Mouse (Mus musculus) left cerebral cortex, adult 18-20 months (tissue): Measurements from ENCODE around the gene Daam1. TPM values are rescaled to one million over a fixed set of nuclear protein-coding genes. Genes with fewer than 3 reads are reported as not detected.

Experiments used
- DNase-seq, 2 experiments: peaks; one replicate each; pipeline ENCODE4 v3.0.0; 2021 to 2022; ENCODE audit warnings: low spot score in 2 of 2, mixed read lengths in 1 of 2
- total RNA-seq, 2 experiments: library from RNA; stranded (reverse); gene quantifications; 2 replicates each; pipeline ENCODE4 v1.2.3; 2021

Daam1 gene
- total RNA-seq, 2 experiments from 2014 or later, result 47.7 to 49.6 TPM

DNA sequence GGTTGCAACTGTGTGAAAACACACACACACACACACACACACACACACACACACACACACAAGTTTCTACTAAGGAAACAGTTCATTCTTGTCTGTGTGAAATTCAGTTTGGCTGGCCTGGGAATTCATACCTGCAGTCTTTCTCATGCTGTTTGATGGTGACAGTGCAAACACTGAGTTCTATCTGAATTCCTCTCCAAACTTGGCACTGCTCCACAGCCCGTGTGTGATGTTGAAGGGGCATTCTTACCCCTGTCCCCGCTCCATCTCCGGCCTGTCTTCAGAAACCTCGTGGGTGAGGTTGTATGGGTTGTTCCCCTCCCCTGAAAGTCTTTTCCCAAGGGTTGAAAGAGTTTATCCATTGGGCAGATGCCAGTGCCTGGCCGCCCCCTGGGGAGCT lies 28.2 kb downstream of the Daam1 start:
- DNase-seq, result no peak

DNA sequence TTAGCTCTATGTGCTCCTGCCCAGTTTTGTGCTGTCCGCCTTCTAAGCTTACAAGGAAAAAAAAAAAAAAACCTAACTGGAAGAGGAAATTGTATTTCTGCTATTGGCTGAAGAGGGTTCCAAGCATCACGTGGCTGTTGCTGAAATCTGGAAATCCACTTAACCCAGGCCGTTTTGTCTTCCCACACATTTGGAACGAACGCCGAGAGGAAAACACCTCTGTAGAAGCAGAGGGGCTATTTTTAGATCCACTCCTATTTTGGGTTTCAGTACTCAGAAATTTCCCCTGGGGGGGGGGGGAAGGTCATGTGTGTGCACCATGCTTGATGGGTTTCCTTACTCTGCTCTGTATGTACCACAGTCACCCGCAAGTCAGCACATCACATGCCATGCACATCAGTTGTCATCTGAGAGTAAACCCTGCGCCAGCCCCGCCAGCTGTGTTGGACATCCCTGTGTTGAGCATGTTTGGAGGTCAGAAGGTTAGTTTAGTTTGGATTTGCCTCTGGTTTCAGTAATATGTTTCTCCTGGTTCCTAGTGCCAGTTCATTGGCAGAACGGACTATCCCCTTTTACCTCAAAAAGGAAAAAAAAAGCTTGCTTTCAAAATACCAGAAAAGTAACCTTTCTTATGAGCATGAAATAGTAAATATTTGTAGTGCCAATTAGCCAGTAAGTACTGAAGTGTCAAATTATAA lies 33.1 kb downstream of the Daam1 start:
- DNase-seq, result no peak

DNA sequence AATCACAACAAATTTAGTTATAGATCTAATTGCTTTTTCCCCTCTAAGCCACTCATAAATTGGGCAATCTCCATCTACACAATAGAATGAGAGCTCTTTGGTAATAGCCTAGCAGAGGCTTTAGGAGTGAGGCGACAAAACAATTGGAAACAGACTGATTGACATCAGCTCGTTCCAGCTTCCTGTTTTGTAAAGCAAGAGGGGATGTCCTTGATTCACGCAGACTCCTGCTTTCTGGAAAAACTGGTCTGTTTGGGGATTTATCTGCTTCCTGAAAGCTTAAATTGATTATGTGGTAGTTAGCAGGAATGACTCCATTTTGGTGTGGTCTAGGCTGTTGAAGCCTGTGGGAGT lies 33.6 kb downstream of the Daam1 start:
- DNase-seq, result no peak

DNA sequence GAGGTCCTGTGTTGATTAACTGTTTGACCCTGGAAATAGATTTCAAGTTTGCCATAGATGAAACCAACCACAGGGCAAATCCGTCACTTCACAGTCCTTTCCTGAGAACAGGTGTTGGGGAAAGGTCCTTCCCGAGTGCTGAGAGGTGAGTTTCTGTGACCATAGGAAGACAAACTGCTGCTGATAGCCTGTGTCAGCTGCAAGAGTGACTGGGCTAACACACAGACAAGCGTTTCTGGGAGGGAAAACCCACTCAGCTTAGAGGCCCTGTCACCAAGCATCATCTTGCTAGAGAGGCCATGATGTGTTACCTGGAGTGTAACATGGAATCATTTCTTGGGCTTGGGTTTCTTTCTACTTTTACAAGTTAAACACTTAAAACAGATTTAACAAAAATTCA lies 35.1 kb downstream of the Daam1 start:
- no peak for DNase-seq

DNA sequence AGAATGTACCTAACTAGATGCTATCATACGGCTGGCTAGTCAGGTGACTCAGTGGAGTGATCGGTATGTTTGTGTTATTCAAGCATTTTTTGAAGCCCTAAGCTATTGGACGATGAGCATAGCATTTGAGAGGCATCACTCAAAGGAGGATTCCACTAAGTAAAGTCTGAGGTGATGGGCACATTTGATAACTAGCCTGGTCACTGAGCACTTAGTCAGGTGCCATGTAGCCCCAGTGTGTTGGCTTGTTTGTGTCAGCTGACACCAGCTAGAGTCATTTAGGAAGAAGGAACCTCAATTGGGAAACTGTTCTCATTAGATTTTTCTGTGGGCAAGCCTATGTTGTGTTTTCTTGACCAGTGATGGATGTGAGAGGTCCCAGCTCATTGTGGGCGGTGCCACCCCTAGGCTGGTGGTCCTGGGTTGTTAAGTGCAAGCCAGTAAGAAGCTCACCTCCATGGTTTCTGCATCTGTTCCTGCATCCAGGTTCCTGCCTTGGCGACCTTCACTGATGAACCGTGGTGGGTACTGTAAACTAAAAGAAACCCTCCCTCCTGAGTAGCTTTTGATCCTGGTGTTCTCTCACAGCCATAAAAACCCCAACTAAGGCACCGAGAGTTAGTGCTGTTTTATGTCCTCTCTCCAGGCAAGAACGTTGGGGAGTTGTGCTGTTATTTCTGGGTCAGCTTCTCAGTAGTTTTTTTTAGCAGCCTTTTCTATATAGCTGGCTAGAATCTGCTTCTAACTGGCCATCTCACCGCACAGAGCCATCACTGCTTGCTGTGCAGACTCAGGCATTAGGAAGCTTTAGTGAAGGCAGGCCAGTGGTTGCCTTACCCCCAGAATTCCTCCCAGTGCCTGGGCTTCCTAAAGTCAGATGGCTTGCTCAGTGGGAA lies 36.7 kb downstream of the Daam1 start:
- no peak for DNase-seq

DNA sequence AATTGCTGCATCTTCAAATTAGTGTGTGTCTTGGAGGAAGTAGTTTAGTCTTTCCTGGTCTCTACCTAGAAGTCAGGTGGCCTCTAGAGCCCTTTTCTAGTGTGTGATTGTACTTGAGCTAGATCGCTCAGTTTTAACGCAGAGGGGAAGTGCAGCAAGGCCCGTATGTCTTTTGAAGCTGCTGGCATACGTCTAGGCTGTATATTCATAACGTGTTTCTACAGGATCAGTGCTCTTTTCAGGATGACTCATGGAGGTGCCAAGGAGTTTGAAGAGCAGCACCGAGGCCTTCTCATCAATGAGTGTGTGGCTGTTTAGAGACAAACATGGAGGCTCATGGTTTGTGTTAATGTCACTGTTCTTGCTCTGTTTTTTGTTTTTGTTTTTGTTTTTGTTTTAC lies 39.8 kb downstream of the Daam1 start:
- DNase-seq, result no peak

DNA sequence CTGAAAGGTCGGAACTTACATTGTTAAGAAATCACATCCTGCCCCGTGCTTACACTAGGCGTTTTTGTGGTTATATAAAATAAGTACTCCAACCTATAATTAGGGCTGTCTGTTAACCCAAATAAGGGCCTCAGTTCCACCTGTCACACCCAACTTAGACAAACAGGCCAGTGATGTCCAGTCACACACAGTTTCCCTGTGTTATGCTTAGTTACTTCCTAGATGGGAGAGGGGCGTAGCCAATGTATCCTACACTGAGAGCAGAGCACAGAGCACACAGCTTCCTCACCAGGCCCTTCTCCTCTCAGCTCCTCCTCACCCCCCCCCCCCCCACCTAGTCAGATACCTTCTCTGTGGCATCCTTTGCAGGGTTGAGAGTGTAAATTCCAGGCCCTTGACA lies 41.5 kb downstream of the Daam1 start:
- DNase-seq, result no peak

DNA sequence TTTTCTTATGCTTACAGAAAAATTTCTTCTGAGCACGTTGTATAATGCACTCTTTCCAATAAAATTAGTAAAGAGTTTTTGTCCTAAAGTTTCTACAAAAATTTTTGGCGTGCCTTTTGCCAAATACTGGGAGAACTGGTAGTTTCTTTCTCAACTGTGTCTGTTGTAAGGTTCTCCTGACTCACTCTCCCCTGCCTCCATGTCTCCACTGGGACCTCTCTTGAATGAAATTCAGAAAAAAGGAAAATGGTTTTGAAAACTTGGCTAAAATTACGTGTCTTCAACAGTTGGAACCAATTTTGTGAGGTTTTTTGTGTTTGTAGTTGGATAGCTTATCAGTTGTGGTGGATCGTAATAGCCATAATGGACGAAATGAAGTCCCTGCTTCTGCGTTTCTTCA lies 43.7 kb downstream of the Daam1 start:
- DNase-seq, result no peak

DNA sequence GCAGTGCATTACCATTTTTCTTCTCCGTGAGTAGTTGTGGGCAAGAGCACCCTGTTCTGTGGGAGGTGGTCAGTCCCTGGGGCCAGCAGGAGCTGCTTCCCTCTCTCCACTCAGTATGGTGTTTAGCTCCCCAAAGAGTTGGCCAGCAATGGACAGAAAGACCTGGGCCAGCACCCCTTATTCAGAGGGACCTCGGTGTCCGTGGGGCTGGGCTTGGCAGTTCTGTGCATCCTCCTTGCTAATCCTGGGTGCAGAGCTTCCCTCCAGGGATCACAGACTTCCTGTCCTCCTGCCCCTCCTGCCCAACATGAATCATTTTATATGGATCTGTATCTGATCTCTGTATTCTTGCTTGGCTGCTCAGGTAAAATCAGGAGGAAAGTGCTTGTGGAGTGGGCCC lies 44.1 kb downstream of the Daam1 start:
- DNase-seq, result no peak

DNA sequence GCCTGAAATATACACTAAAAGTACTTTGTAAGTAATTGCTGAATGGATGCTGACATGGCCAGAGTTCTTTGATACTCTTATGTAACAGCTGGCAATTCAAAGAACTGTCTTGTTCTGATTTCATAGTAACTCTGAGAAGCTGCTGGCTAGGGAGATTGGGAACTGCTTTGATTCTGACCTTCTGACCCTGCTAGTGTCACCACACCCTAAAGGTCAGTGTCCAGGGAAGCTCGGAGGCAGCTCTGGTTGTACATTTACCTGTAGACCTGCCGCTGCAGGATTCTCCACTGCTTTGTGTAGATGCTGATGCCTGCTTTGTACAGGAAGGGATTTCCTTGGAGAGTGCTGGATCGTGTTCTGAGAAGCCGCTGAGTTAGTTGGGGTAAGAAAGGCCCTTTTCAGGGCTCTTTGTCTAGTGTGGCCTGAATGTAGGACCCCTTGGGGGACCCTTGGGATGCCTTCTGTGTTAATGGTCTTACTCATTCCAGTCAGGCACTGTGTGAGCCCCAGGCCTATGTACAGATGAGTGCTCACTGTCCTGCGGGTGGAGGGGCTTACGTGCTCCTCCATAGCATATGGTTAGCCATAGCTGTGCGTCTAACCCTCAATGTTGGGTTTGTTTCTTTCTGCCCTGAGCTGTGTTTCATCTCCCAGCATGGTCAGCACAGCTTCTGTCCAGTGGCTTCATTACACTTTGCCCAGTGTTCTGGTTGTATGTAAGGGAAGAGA lies 45.0 kb downstream of the Daam1 start:
- no peak for DNase-seq

DNA sequence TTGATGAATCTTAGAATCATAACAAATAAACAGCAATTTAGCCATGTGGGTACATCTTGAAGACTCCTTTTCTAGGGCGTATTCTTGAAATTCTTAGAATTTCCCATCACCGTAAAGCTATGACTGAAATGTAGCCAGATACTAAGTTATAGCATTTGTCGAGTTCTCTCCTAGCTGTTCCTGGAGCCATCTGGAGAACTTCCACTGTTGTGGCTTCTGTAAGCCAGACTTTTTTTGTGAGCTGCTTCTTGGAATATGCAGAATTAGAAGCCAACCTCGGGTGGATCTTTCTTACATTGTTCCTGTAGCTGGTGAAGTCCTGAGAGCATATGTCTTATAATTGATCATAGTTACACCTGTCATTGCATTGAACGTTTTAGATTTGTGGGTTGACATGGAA lies 50.1 kb downstream of the Daam1 start:
- no peak for DNase-seq

DNA sequence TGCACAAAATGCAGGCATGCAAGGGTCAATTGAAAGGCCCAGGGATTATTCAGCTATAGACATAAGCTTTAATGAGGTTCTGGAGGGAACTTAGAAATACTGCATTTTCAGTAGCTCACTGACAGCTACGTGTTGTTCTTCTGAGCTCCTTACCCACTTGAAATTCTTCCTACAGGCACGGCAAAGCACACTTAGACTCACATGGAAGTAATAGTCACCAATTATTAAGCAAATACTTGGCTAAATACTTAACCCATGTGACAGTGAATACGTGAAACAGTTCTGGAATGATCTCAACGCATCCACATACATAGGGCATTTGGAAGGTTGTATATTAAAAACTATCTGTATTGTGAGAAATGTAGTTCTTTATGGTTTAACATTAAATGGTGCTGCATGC lies 50.6 kb downstream of the Daam1 start:
- no peak for DNase-seq

DNA sequence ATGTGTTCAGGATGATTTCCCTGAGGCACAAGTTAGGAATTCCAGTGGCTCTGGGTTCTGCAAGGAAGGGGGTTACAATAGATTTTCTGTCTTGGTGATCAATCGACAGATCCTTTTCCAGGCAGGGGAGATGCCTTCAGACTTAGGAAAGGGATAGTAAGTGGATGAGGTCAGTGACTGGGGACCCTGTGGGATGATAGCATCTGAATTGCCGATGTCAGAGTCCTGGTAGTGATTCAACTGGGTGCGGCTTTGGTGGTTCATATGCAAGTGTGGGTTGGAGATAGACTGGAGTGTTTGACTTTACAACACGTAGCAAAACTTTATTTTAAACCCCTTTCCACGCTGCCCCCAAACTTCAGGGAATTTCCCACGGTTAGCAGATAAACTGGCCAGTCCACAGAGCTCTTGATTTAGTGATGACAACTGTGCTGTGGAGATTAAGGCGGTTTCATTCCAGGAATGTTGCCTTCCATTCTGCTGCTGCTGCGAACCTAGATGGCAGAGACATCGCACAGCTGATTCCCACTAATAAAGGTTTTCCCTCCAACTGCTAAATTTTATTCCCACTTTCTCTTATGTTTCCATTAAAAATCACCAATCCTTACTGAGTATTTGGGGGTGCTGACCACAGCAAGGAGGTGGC lies 52.3 kb downstream of the Daam1 start:
- DNase-seq, result no peak

DNA sequence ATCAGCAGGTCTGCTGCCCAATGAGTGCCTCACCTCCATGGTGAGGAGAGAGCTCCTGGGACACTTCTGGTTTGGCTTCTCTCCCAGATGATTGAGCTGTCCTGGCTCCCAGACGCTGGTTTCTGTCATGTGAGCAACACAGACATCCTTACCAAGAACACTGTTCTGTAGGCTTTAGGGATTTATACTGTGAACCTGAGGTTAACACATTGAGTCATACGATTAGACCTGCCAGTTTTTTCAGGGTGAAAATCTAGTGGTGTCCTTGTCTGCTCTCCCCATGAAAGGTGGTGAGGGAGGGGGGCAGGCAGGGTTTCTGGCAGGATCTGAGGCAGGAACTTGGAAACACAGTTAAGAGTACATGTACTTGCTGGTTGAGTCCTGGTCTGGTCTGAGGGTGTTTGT lies 54.3 kb downstream of the Daam1 start:
- no peak for DNase-seq

DNA sequence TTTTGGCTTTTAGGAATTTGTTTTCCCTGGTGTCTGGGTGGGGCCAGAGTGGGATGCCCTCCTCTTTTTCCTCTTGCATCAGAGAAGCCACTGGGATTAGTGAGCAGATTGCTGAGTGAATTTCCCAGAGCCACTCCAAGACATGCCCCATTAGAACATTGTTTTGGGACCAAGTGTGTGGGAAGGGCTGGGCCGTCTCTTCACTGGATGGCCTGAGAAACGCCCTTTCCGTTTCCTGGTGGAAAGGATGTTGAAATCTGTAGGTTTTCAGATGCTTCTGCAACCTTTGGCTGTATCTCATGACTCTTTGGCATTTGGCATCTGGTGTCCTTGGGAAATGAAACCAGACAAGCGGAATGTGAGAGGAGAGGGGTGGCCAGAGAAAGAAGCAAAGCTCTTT lies 54.8 kb downstream of the Daam1 start:
- no peak for DNase-seq

DNA sequence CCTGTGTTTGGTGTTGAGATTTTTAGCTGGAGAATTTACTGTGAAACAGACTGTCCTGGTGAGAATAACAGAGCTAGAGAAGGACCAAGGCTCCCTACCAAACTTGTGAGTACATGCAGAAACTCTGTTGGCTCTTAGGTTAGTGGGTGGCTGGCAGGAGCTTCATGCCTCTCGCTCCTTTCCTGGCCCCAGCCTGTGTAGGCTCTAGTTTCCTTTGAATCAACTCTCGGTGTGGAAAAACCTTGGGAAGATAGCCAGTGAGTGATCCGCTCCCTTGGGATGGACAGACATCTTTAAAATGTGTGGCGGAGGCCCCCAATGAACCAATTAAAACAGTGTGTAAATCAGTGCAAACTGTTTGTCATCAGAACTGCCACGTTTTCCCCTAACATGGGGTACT lies 55.5 kb downstream of the Daam1 start:
- DNase-seq, result no peak

DNA sequence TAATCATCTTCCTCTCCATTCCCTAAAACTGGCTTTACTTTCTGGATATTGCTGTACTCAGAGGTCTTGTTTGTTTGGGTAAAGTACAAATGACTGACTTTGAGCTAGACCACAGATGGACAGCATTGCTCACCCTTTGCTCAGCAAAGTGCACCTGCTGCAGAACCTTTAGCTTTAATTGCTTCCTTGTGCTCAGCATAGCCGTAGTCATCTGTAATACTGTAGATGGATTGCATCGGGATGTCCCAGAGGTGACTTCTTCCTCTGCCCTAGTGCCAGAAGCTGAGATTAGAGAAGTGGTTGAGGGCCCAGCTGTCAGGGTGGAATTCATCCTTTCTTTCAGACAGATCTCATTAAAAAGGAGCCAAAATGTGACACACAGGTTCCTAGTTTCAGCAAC lies 56.1 kb downstream of the Daam1 start:
- no peak for DNase-seq

DNA sequence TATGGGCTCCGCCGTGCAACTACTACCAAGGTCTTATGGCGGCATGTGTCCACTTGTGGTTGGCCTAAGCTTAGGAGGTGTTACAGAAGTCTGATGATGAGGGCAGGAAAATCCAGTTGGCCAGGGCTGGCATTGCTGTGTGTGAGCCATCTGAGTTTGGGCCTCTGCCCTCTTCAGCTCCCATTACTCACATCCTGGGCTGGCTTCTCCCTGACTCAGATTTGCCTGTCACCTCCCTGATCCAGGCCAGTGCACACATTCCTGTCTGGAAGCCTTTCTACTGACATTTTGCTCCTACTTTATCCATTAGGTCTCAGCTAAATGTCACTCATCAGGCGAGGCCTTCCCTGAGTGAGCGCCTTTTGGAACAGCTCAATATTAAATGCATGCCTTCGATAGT lies 57.5 kb downstream of the Daam1 start:
- DNase-seq, result no peak

DNA sequence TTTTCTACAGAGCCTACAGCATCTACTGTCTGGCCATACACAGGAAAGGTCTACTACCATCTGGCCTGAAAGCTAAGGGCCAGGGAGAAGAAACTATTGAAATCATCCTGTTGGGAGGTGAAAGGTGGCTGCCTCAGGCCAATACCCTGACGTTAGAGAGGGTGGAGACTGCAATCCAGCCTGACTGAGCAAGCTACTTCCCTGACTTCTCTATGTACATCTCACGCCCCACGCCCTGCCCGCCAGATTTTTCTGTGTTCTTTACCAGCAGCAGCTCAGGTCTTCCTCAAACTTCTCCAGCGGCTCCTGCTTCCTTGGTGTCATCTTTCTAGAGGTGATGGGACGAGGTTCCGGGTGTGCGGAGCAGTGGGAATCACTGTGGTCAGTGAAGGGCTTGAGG lies 58.4 kb downstream of the Daam1 start:
- no peak for DNase-seq

DNA sequence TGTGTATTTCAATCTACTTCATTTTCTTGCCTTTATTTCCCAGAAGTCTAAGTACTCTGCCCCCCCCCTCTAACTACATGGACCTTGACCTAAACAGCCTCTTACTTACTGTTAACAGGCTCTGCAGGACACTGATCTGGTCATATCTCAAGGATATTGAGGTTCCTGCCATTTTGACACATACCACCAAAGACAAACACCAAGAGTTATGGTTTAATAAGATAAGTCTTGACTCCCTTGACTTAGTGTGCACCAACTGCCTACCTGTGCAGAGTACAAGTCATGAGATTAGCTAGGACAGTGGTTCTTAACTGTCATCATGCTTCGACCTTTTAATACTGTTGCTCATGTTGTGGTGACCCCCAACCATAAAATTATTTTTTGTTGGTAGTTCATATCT lies 59.4 kb downstream of the Daam1 start:
- DNase-seq, result no peak

DNA sequence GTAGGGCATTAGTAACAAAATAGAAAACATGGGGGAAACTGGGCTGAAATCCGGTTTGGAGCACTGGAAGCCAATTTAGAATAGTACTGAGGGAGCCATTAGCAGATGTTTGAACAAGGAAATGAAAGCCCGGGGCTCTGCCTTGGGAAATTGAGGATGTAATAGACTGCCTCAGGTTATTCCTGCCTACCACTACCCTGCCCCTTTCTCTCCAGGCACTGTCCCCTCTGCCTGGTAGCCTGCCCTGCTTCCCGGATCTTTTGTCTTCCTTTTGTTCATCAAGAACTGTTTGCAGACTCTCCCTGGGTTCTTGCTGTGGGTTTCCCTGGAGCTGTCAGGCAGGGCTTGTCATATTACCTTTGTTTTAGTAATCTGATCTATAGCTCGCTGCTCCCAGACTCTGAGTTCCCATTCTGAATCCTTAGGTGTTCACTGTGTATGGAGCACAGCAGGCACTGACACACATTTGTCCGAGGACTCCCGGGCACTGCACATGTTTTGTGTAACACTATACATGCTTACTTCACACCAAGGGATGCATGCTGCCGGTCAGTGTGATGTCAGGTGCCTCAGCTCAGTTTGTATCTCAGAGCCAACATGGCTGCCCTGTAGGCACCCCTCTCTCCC lies 61.0 kb downstream of the Daam1 start:
- no peak for DNase-seq
